Mouse (Mus musculus) intestine, embryonic 14.5 days (tissue): ENCODE results near the gene Dio2. TPM values are rescaled to one million over a fixed set of nuclear protein-coding genes. Genes with fewer than 3 reads are reported as not detected.

Source experiments
- ATAC-seq: fragments of 200-750 bp; cut with Nextera tagmentation; replicated peaks from 2 replicates; pipeline ENCODE4 v1.8.0; 2017; ENCODE audit warnings: low read depth, moderate number of reproducible peaks, moderate TSS enrichment, moderate library complexity; ENCODE audit not compliant: low FRiP score, low TSS enrichment
- DNase-seq: peaks from one replicate; pipeline ENCODE4 v3.0.0-alpha.2; 2018; ENCODE audit warnings: low spot score
- H3K27ac ChIP-seq: fragments of 300-500 bp; sonication (generic); 2 replicates; pipeline ENCODE4 v1.5.1; 2014; ENCODE audit warnings: low read depth, mild to moderate bottlenecking, control low read depth
- H3K27me3 ChIP-seq: fragments of 300-500 bp; sonication (generic); replicated peaks from 2 replicates; pipeline ENCODE4 v1.6.1; 2014; ENCODE audit warnings: low read length, control low read depth; ENCODE audit not compliant: control insufficient read depth, insufficient read depth
- H3K36me3 ChIP-seq: fragments of 300-500 bp; sonication (generic); 2 replicates; pipeline ENCODE4 v1.6.1; 2014; ENCODE audit warnings: low read length, control low read depth; ENCODE audit not compliant: control insufficient read depth, insufficient read depth
- H3K4me1 ChIP-seq: fragments of 300-500 bp; sonication (generic); replicated peaks from 2 replicates; pipeline ENCODE4 v1.6.1; 2014; ENCODE audit warnings: low read length, control low read depth, mixed read lengths; ENCODE audit not compliant: control insufficient read depth, insufficient read depth
- H3K4me2 ChIP-seq: fragments of 300-500 bp; sonication (generic); 2 replicates; pipeline ENCODE4 v1.6.1; 2014; ENCODE audit warnings: low read length
- H3K4me3 ChIP-seq: fragments of 300-500 bp; sonication (generic); 2 replicates; pipeline ENCODE4 v1.5.1; 2014; ENCODE audit warnings: low read depth, low read length, control low read depth, mixed read lengths
- H3K9ac ChIP-seq: fragments of 300-500 bp; sonication (generic); 2 replicates; pipeline ENCODE4 v1.6.1; 2014; ENCODE audit warnings: mild to moderate bottlenecking, low read length
- H3K9me3 ChIP-seq: fragments of 300-500 bp; sonication (generic); 2 replicates; pipeline ENCODE4 v1.6.1; 2016; ENCODE audit warnings: low read length, control low read depth; ENCODE audit not compliant: control insufficient read depth
- WGBS: fragments of 180-500 bp; shearing (Covaris S2); extraction: QIAGEN DNeasy Blood & Tissue Kit; methylation state at CpG from one replicate; pipeline ENCODE4 v1.1.7; 2014; 5-methylcytosine and 5-hydroxymethylcytosine counted together
- polyA plus RNA-seq: library from polyadenylated mRNA; unstranded; fragments of >200 nt; fragmentation: Nextera tagmentation; extraction: Ambion mirVana; gene quantifications from 2 replicates; pipeline ENCODE4 v1.2.1, GENCODE M21; 2014

The Dio2 gene
- 0.15 and 0.27 TPM in 2 replicates for polyA plus RNA-seq

- ATAC-seq (no peak), DNase-seq (peak; percentile 57)
- Histone ChIP-seq H3K36me3 (no peaks in the 10 kb centered on the region), H3K27ac (no peak within 1 kb of the TSS), H3K9me3 (no peaks in the 10 kb centered on the region), H3K4me2 (peak within 1 kb of the TSS; percentile 50), H3K4me1 (no peaks in the 10 kb centered on the region), H3K27me3 (no peaks in the 10 kb centered on the region), H3K9ac (peak within 1 kb of the TSS; percentile 37), H3K4me3 (peak within 1 kb of the TSS; percentile 31)
- 13% methylated on average over 10 of the region's 10 CpGs for WGBS
Observed at GRCm38 (mm10) chr12:90738388-90739223, at the start of gene Dio2. Gene Dio2 (minus strand): TSS chr12:90738438.

- Histone ChIP-seq H3K27me3 (no peaks in the 10 kb centered on the region), H3K9ac (no peak overlapping the region), H3K36me3 (no peaks in the 10 kb centered on the region), H3K9me3 (no peaks in the 10 kb centered on the region), H3K27ac (no peak overlapping the region), H3K4me2 (no peak overlapping the region), H3K4me1 (no peaks in the 10 kb centered on the region), H3K4me3 (no peak overlapping the region)
- no peak for DNase-seq
- 87% methylated on average over 4 of the region's 4 CpGs for WGBS
- no peak for ATAC-seq
Observed at GRCm38 (mm10) chr12:90781438-90781837, 43.2 kb upstream of the Dio2 start.

DNA sequence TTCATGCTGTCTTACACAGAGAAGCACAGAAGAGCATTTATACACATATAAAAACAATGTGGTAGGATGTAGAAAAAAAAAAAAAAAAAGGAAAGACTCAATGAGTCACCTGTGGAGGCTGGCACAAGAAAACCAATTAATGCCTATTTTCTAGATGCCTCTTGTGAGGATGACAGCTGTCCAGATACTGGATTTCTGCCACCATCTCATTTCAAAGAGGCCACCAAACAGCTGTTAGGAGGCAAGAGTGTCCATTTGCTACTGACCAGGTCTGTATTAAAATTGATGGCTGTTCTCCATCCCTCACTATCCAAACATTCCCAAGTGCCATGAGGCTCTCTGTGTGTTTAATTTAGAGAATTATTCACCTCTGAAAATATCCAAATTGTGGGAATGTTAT is 6.5 kb upstream of the Dio2 start:
- DNase-seq = no peak
- H3K27ac ChIP-seq = no peak overlapping the region
- ATAC-seq = no peak
- no peaks in the 10 kb centered on the region for H3K4me1 ChIP-seq
- no peak overlapping the region for H3K9ac ChIP-seq
- no peak overlapping the region for H3K4me2 ChIP-seq
- H3K4me3 ChIP-seq = no peak overlapping the region
- no peaks in the 10 kb centered on the region for H3K36me3 ChIP-seq
- H3K27me3 ChIP-seq = no peaks in the 10 kb centered on the region
- no peaks in the 10 kb centered on the region for H3K9me3 ChIP-seq

GRCm38 (mm10) chr12:90743633-90744032 is 5.4 kb upstream of the Dio2 start:
- WGBS = 44% methylated on average over 3 of the region's 3 CpGs
- Histone ChIP-seq H3K27me3 (no peaks in the 10 kb centered on the region), H3K27ac (no peak overlapping the region), H3K4me2 (no peak overlapping the region), H3K4me3 (no peak overlapping the region), H3K4me1 (no peaks in the 10 kb centered on the region), H3K9ac (no peak overlapping the region), H3K9me3 (no peaks in the 10 kb centered on the region), H3K36me3 (no peaks in the 10 kb centered on the region)
- DNase-seq (no peak), ATAC-seq (no peak)

DNA sequence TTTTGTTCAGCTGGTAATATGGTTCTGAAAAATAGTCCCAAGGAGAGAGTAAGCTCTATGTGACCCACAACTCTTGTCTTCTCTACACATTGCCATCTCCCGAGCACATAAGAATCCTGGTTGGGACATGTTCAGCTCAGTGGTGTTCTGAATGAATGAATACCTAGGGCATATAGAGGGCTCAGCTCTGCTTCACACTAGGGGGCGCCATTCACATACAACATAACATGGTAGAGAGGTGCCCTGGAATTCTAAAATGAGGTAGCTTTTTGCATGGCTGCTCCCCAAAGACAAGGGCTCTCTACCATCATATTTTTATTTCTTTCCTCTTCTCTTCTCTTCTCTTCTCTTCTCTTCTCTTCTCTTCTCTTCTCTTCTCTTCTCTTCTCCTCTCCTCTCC is 2.2 kb upstream of the Dio2 start:
- 37% methylated on average over 2 of the region's 2 CpGs for WGBS
- no peaks in the 10 kb centered on the region for H3K36me3 ChIP-seq
- no peaks in the 10 kb centered on the region for H3K9me3 ChIP-seq
- H3K9ac ChIP-seq = no peak overlapping the region
- no peak overlapping the region for H3K4me2 ChIP-seq
- peak; percentile 64 for DNase-seq
- H3K27me3 ChIP-seq = no peaks in the 10 kb centered on the region
- H3K4me3 ChIP-seq = no peak overlapping the region
- no peak overlapping the region for H3K27ac ChIP-seq
- no peak for ATAC-seq
- no peaks in the 10 kb centered on the region for H3K4me1 ChIP-seq

DNA sequence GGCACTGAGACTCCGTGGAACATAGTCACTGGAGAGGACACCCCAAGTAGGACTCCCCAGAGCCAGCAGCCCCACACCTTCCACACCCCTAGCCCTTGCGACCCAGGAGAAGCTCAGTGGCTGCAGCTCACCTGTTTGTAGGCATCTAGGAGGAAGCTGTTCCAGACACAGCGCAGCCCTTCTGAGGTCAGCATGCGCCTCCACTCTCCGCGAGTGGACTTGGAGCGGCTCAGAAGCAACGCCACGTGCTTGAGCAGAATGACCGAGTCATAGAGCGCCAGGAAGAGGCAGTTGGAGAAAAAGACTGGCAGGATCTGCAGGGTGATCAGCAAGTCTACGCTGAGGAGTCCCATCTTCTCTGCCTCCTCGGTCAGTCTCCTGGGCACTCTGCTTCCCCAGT is 306 bp downstream of the Dio2 start:
- H3K4me2 ChIP-seq = peak overlapping the region; percentile 50
- no peaks in the 10 kb centered on the region for H3K27me3 ChIP-seq
- no peak for DNase-seq
- no peaks in the 10 kb centered on the region for H3K4me1 ChIP-seq
- no peaks in the 10 kb centered on the region for H3K36me3 ChIP-seq
- no peak for ATAC-seq
- WGBS = 84% methylated on average over 13 of the region's 13 CpGs
- H3K4me3 ChIP-seq = no peak overlapping the region
- H3K27ac ChIP-seq = no peak overlapping the region
- H3K9ac ChIP-seq = no peak overlapping the region
- H3K9me3 ChIP-seq = no peaks in the 10 kb centered on the region

- 78% methylated on average over 6 of the region's 6 CpGs for WGBS
Observed at GRCm38 (mm10) chr12:90735447-90735846, 2.8 kb downstream of the Dio2 start.

DNA sequence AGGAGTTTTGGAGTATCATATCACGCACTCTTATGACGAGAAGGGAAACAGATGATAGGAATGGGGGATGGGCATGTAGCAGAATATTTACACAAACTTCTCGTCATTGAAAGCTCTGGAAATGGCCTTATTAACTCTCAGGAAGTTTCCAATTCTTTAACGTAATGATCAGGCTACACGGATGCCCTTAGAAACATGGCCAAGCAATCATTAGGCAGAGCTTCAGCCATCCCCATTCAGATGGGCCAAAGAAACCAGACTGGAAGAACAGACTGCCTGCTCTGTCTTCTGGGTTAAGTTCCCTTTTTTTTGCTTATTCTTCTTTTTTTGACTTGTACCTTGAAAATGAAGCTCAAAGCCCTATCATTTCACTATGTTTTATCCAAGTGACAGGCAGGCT is 3.7 kb downstream of the Dio2 start:
- Histone ChIP-seq H3K27ac (no peak overlapping the region), H3K4me2 (no peak overlapping the region), H3K4me1 (no peaks in the 10 kb centered on the region), H3K36me3 (no peaks in the 10 kb centered on the region), H3K9me3 (no peaks in the 10 kb centered on the region), H3K27me3 (no peaks in the 10 kb centered on the region), H3K4me3 (no peak overlapping the region), H3K9ac (no peak overlapping the region)
- DNase-seq = no peak
- no peak for ATAC-seq
- WGBS = 69% methylated on average over 5 of the region's 5 CpGs

More at GRCm38 (mm10) chr12:90735447-90735846, 2.8 kb downstream of the Dio2 start:
- Histone ChIP-seq H3K27me3 (no peaks in the 10 kb centered on the region), H3K36me3 (no peaks in the 10 kb centered on the region), H3K4me1 (no peaks in the 10 kb centered on the region), H3K4me3 (no peak overlapping the region), H3K9me3 (no peaks in the 10 kb centered on the region), H3K4me2 (no peak overlapping the region), H3K27ac (no peak overlapping the region), H3K9ac (no peak overlapping the region)
- ATAC-seq (no peak), DNase-seq (no peak)

- no peak overlapping the region for H3K9ac ChIP-seq
- ATAC-seq (no peak), DNase-seq (no peak)
- no peak overlapping the region for H3K4me2 ChIP-seq
- H3K4me3 ChIP-seq = no peak overlapping the region
- no peaks in the 10 kb centered on the region for H3K27me3 ChIP-seq
- no peaks in the 10 kb centered on the region for H3K4me1 ChIP-seq
- H3K9me3 ChIP-seq = no peaks in the 10 kb centered on the region
- no peak overlapping the region for H3K27ac ChIP-seq
- 89% methylated on average over 6 of the region's 6 CpGs for WGBS
- H3K36me3 ChIP-seq = no peaks in the 10 kb centered on the region
Observed at GRCm38 (mm10) chr12:90733721-90734120, 4.5 kb downstream of the Dio2 start.
